Mouse (Mus musculus): ENCODE results near the gene Esyt3.

Esyt3 gene

GRCm38 (mm10) chr9:99357921-99358692 is at the start of gene Esyt3:
TSS of gene Esyt3 (minus strand) at chr9:99358557.
- DNase-seq = peak; percentile 64

DNA sequence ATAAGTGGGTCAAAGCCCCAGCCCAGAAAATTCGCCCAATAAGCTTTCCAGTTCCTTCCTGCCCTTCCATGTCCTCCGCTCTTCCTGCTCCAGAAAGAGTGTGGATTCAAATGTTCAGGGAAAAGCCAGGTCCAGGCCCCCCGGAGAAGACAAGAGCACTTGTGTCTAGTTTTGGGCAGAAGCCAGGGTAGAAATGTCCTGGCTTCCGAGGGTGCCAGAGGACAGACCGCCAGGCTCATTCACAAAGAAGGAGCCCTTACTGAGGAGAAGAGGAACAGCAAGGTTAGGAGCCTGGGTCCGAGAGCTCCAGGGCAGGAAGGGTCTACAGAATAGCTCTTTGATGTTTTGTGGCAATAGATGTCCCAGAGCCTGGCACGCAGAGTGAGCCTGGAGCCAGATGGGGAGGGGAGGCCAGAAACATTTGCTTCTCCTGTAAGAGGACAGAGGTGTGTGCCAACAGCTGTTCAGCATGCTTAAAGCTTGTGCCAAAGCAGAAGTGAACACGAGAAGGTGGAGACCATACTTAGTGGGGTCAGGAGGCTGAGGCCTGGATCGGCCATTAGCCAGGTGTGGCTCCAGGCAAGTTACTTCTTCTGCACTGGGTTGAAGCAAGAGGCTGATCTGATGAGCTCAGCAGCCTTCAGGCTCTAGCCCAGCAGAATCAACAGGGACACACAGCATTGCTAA is 43.1 kb upstream of the Esyt3 start:
- DNase-seq = no peak

DNA sequence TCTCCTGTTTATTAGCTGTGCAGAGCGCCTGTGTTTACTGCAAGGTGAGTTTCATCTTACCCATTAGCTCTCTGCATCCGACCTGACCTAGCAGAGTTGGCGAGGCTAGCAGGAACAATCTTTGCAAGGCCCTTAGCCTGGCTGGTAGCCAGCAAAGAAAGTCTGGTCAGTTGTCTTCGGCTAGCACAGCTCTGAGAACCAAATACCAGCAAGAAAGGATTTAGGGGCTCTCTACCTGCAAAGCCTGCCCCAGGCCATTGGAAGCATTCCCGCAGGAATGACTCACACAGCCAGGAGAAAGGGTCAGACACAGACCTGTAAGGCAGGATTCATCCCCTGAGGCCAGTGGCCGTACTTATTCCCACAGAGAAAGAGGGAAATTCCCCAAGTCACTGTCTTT is 42.4 kb upstream of the Esyt3 start:
- DNase-seq = peak; percentile 27

- DNase-seq = no peak
These were observed 38.9 kb upstream of the Esyt3 start for GRCm38 (mm10) chr9:99397056-99397815.

DNA sequence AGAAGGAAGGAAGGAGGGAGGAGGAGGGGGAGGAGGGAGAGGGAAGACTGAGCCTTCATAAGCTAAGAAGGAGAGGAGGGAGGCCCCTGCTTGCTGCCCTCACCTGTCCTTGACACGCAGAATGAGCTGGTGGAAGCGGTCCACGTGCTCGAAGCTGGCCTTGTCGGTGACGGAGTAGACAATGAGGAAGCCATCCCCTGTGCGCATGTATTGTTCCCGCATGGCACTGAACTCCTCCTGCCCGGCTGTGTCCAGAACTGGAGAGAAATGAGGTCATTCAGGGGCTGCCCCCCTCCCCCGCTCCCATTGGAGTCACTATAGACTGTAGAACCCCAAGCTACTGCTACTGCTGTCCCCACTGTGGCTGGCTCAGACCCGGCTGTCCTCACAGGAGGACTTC is 36.0 kb upstream of the Esyt3 start:
- DNase-seq = no peak

DNA sequence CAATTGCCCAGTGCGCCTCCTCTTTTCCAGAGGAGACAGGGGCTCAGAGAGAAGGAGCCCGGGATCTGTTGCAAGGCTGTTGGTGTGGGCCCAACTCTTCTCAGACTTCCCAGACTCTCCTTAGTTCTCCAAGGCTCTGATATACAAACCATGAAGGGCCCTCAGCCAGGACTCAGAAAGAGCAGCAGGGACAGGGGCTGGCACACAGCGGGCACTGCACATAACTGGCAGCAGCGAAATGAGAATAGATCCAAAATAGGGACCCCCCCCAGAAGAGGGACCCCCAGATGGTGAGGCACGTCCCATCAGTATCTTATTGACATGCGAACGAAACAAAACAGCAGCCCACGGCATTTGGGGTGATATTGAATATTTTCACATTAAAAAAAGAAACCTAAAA is 34.8 kb upstream of the Esyt3 start:
- DNase-seq = no peak

- DNase-seq = no peak
These were observed 33.2 kb upstream of the Esyt3 start for GRCm38 (mm10) chr9:99391557-99391956.

GRCm38 (mm10) chr9:99390716-99391115 is 32.4 kb upstream of the Esyt3 start:
- no peak for DNase-seq

GRCm38 (mm10) chr9:99390201-99390600 is 31.8 kb upstream of the Esyt3 start:
- DNase-seq = peak; percentile 13

- DNase-seq = no peak
These were observed 31.1 kb upstream of the Esyt3 start for GRCm38 (mm10) chr9:99389506-99389905.

DNA sequence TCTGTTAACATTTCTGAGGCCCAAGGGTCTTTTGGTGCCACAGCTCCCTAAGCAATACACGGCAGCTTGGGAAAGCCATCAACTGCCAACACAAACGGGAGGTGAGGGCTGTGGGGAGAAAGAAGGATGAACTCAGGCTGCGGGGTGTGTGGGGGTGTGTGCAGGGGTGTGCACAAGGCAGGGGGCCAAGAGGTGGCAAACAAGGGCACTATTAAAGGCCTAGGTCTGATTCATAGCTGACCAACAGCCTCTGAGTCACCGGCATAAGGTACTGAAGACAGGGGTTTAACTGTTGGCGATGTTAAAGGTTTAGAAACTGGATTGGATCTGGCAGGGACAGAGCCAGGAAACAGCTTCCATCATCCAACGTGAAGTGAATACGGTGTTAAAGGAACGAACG is 30.5 kb upstream of the Esyt3 start:
- no peak for DNase-seq

DNA sequence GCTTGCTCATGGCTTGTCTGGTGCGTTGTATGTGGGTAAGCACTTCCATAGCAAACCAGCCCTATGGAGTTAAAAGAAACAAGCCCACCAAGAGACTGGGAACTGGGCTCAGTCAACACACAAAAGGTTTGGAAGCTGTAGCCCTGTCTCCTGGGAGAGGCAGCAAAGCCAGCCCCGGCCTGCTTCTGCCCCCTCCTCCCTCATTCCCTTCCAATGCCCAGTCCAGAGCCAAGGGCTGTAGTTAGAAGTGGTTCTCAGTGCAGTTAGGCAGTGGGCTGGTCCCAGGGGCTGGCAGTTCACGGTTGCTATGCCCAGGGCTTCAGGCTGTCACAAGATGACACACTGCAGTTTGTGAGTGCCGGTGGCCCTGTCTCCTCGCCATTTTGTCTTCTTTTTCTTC is 29.7 kb upstream of the Esyt3 start:
- no peak for DNase-seq

GRCm38 (mm10) chr9:99382556-99382955 is 24.2 kb upstream of the Esyt3 start:
- DNase-seq = no peak

DNA sequence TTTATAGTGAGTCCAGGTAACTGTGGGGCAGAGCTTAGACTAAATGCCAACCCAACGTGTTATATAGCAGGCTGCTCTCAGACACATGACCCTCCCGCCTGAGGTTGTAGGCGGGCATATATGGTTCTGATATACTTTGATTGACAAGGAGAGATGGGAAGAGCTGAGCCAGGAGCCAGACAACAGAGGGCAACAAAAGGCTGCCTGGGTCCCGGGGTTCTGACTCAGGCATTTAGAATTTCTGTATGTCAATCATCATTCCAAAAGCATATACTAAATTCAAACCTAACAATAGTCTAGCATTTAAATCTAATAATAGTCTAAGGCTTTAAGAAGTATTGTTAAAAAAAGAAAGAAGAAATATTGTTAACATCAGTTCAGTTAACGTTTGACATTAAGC is 20.8 kb upstream of the Esyt3 start:
- no peak for DNase-seq

GRCm38 (mm10) chr9:99376591-99377418 is 18.4 kb upstream of the Esyt3 start:
- peak; percentile 66 for DNase-seq

GRCm38 (mm10) chr9:99368431-99368830 is 10.1 kb upstream of the Esyt3 start:
- DNase-seq = no peak

GRCm38 (mm10) chr9:99365906-99366305 is 7.5 kb upstream of the Esyt3 start:
- DNase-seq = no peak

- no peak for DNase-seq
These were observed 4.7 kb upstream of the Esyt3 start for GRCm38 (mm10) chr9:99363076-99363475.

DNA sequence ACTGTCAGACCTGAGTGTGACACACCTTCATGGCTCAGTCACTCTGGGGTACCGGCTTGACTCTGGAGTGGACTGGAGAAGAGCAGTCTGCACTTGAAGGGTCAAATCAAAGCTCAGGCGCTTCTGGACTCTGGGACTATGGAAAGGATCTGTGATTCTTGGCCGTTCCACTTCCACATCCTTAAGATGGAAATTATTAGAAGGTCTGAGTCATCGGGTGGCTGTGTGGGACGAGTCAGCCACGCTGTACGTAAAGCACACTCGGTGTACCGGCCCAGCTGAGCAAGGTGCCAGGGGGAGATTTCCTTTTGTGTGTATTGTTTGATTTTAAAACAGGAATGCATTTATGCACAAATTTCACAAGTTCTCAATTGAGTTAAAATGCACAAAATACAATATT is 3.6 kb upstream of the Esyt3 start:
- DNase-seq = no peak

DNA sequence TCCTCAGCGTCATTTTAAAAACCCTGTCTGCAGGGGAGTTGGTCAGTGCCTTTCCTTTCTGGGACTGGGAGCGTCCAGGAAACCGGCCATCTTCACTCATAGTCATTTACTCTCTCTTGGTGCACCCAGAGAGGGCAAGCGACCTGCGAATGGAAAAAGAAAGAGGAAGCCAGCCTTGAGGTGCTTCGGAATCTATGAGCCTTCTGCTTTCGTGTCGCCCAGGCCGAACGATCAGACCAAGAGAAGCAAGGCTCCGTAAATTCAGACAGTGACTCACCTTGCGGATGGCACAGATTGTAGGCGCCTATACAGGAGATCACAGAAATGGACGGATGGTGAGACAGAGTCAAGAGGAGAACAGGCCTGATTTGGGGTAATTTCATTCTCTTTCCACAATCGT is 655 bp upstream of the Esyt3 start:
- DNase-seq = no peak

DNA sequence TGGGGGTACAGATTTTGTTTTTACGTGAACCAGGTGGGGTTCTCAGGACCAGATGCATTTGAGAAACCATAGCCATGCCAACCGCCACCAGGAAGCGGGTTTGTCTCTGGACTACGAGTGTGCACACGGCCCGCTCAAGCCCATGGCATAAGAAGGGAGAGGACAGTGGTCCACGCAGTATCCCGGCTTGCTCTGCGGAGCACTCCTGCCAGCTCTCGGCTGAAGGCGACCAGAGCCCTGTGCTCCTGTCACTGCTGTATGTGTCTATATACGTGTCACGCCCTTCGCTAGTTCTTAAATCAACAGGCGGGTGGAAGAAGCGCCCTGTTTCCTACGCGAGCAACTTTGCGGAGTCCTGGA is 816 bp downstream of the Esyt3 start:
- DNase-seq = no peak

DNA sequence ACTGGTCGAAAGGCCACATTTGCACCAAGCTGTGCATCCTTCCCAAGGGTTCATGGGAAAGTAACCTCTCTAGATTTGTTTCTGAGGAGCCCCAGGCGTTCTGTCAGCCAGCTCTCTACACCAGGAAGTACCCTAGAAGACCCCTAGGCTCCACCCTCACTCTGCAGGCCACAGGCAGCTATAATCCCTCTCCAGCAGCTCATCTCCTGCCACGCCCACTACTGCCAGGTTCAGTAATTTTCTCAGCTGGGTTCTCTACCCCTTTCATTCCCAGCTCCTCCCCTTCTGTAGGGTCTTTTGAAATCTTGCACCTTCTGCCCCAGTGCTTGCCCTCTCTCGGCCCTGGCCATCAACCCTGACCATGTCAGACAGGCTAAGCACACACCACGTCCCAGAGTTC is 2.4 kb downstream of the Esyt3 start:
- DNase-seq = no peak

DNA sequence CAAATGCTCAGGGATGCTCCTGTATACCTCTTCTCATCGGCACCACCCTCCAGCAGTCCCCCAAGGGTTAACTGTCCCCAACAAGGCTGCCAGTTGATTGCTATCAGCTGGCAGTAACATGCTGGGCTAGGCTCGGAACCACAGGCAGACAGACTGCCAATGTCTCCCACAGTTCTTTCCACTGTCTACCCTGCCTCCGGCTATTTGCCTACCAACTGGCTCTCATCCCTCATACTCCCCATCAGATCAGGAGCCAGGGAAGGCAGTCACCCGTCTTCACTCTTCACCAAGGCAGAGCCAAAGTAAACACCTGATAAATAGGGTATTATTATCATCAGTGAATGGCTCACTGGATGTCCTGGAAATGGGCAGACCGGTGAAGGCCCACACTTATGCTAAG is 3.6 kb downstream of the Esyt3 start:
- no peak for DNase-seq
